Mouse (Mus musculus) ES-E14 (cell line): ENCODE data around the gene Slamf6.

ENCODE experiments used
- CHD2 ChIP-seq: IDR thresholded peaks from 2 replicates; pipeline ENCODE4 v1.6.1; 2014; ENCODE audit warnings: mild to moderate bottlenecking, low read depth, low read length, inconsistent platforms
- HCFC1 ChIP-seq: IDR thresholded peaks from 2 replicates; pipeline ENCODE4 v1.6.1; 2012; ENCODE audit warnings: low read length, inconsistent platforms, borderline replicate concordance; ENCODE audit not compliant: insufficient read depth
- MAFK ChIP-seq: IDR thresholded peaks from 2 replicates; pipeline ENCODE4 v1.6.1; 2014; ENCODE audit warnings: mild to moderate bottlenecking, low read depth, low read length, inconsistent platforms; ENCODE audit not compliant: insufficient read depth
- ZC3H11A ChIP-seq: IDR thresholded peaks from 2 replicates; pipeline ENCODE4 v1.6.1; 2012; ENCODE audit warnings: low read depth, mild to moderate bottlenecking, inconsistent platforms, low read length, borderline replicate concordance
- ZNF384 ChIP-seq: IDR thresholded peaks from 2 replicates; pipeline ENCODE4 v1.6.1; 2012; ENCODE audit warnings: low read depth, low read length, inconsistent platforms

- TF ChIP-seq CHD2 (no peak), MAFK (no peak), HCFC1 (no peak), ZNF384 (no peak), ZC3H11A (no peak)
Observed at GRCm38 (mm10) chr1:171948161-171948945, 31.0 kb downstream of the Slamf6 start.
